Comparison of ENCODE assay signal across 15 mouse cellular contexts in genomic region chr11:113292906-113293614, GRCm38 (mm10).
A peak's percentile ranks its signal among the peaks of the same experiment; 100 is the strongest.
DNase-seq lines count a peak whose midpoint lies in the region; ATAC-seq and TF ChIP-seq lines count a peak whose summit lies in the region.
"Had no signal": no experiment of that assay in that cellular context is flagged by ENCODE, and none has a peak within 500 bp of the region (broad histone marks: within the 10 kb centered on the region; RNA-seq: fewer than 3 reads in every experiment).

No protein-coding gene starts in this region.

- no peak for DNase-seq in hindbrain, postnatal 0 days (ENCODE audit: low spot score)
- DNase-seq in ZHBTc4 (ENCODE audit: low read depth, low spot score), result peak; percentile 39
- peak; percentile 52 to 62 for DNase-seq in kidney, adult 8-10 months
- DNase-seq in limb, embryonic 11.5 days (ENCODE audit: low spot score), result no peak
- no peak for DNase-seq in thymus, postnatal 4 days
- no peak for DNase-seq in embryo, embryonic 11 days
- DNase-seq: cerebellum, adult 11 months; cerebellum, postnatal 36 days; lung, postnatal 10 days had no signal

- no peak overlapping the region for H3K4me3 ChIP-seq in hindbrain, embryonic 12.5 days
- H3K4me3 ChIP-seq in hindbrain, postnatal 0 days (ENCODE audit: low read length), result no peak overlapping the region
- H3K4me3 ChIP-seq in limb, embryonic 11.5 days (ENCODE audit: low read depth, low read length), result no peak overlapping the region
- H3K4me3 ChIP-seq in forebrain, embryonic 12.5 days (replicated peaks), result no peak overlapping the region
- H3K4me3 ChIP-seq: embryonic facial prominence, embryonic 12.5 days; megakaryocyte, embryonic 14.5 days had no signal

- H3K27me3 ChIP-seq in hindbrain, embryonic 12.5 days, result peaks cover 5% of the 10 kb centered on the region; the same call in 1 of the 2 replicates
- H3K27me3 ChIP-seq in hindbrain, postnatal 0 days (ENCODE audit: insufficient read depth, low read length), result no peaks in the 10 kb centered on the region
- H3K27me3 ChIP-seq in limb, embryonic 11.5 days (ENCODE audit: control insufficient read depth, insufficient read depth, low read length), result no peaks in the 10 kb centered on the region
- H3K27me3 ChIP-seq in forebrain, embryonic 12.5 days, result peaks cover 7% of the 10 kb centered on the region
- H3K27me3 ChIP-seq: embryonic facial prominence, embryonic 12.5 days; megakaryocyte, embryonic 14.5 days had no signal

- no peak overlapping the region for H3K4me2 ChIP-seq in hindbrain, embryonic 12.5 days (replicated peaks)
- H3K4me2 ChIP-seq in hindbrain, postnatal 0 days (ENCODE audit: low read depth, low read length), result no peak overlapping the region
- no peak overlapping the region for H3K4me2 ChIP-seq in limb, embryonic 11.5 days (ENCODE audit: low read depth, severe bottlenecking)
- H3K4me2 ChIP-seq in forebrain, embryonic 12.5 days, result no peak overlapping the region
- H3K4me2 ChIP-seq: embryonic facial prominence, embryonic 12.5 days; heart, embryonic 11.5 days had no signal

- H3K27ac ChIP-seq in hindbrain, embryonic 12.5 days, result peak overlapping the region; percentile 71
- H3K27ac ChIP-seq in hindbrain, postnatal 0 days, result no peak overlapping the region
- peak overlapping the region; percentile 82; the same call in 1 of the 2 replicates for H3K27ac ChIP-seq in limb, embryonic 11.5 days (replicated peaks; ENCODE audit: low read depth, low read length)
- H3K27ac ChIP-seq in forebrain, embryonic 12.5 days, result no peak overlapping the region
- H3K27ac ChIP-seq: liver, embryonic 14.5 days had no signal

- no peak overlapping the region for H3K9ac ChIP-seq in hindbrain, embryonic 12.5 days
- no peak overlapping the region for H3K9ac ChIP-seq in hindbrain, postnatal 0 days (replicated peaks; ENCODE audit: low read length)
- no peak overlapping the region for H3K9ac ChIP-seq in limb, embryonic 11.5 days (ENCODE audit: low read length)
- no peak overlapping the region for H3K9ac ChIP-seq in forebrain, embryonic 12.5 days
- H3K9ac ChIP-seq: embryonic facial prominence, embryonic 12.5 days; liver, embryonic 14.5 days had no signal

- WGBS in hindbrain, embryonic 12.5 days, result 71% methylated on average over 13 of the region's 13 CpGs
- WGBS in hindbrain, postnatal 0 days, result 78% methylated on average over 13 of the region's 13 CpGs
- WGBS in limb, embryonic 11.5 days, result 74% methylated on average over 13 of the region's 13 CpGs
- WGBS in forebrain, embryonic 12.5 days, result 84% methylated on average over 13 of the region's 13 CpGs

- no peak for TF ChIP-seq CTCF in hindbrain, postnatal 0 days (IDR thresholded peaks at IDR 0.05; ENCODE audit: low read depth)

- ATAC-seq in hindbrain, embryonic 12.5 days (ENCODE audit: low FRiP score), result no peak
- ATAC-seq in hindbrain, postnatal 0 days, result no peak
- no peak for ATAC-seq in limb, embryonic 11.5 days (ENCODE audit: insufficient number of reproducible peaks, low FRiP score, low TSS enrichment, low read depth)
- no peak for ATAC-seq in forebrain, embryonic 12.5 days (ENCODE audit: low FRiP score)

- peaks cover 48% of the 10 kb centered on the region for H3K4me1 ChIP-seq in hindbrain, embryonic 12.5 days
- H3K4me1 ChIP-seq in hindbrain, postnatal 0 days (ENCODE audit: insufficient read depth, low read length), result no peaks in the 10 kb centered on the region; the same call in 1 of the 2 replicates
- H3K4me1 ChIP-seq in limb, embryonic 11.5 days (ENCODE audit: control insufficient read depth, insufficient read depth, low read length), result peaks cover 19% of the 10 kb centered on the region
- H3K4me1 ChIP-seq in forebrain, embryonic 12.5 days, result peaks cover 37% of the 10 kb centered on the region

- no peaks in the 10 kb centered on the region for H3K9me3 ChIP-seq in hindbrain, embryonic 12.5 days (replicated peaks)
- no peaks in the 10 kb centered on the region for H3K9me3 ChIP-seq in hindbrain, postnatal 0 days (ENCODE audit: low read length)
- H3K9me3 ChIP-seq in limb, embryonic 11.5 days (ENCODE audit: control insufficient read depth, low read length), result no peaks in the 10 kb centered on the region
- H3K9me3 ChIP-seq in forebrain, embryonic 12.5 days, result no peaks in the 10 kb centered on the region
- H3K9me3 ChIP-seq: embryonic facial prominence, embryonic 12.5 days; megakaryocyte, embryonic 14.5 days had no signal

- no peaks in the 10 kb centered on the region for H3K36me3 ChIP-seq in hindbrain, embryonic 12.5 days
- no peaks in the 10 kb centered on the region for H3K36me3 ChIP-seq in hindbrain, postnatal 0 days (ENCODE audit: insufficient read depth, low read length)
- no peaks in the 10 kb centered on the region for H3K36me3 ChIP-seq in limb, embryonic 11.5 days (ENCODE audit: control insufficient read depth, insufficient read depth, low read length)
- H3K36me3 ChIP-seq in forebrain, embryonic 12.5 days (replicated peaks), result no peaks in the 10 kb centered on the region
- H3K36me3 ChIP-seq: embryonic facial prominence, embryonic 12.5 days had no signal

Comparison
In these comparisons a context has a peak if more than half of its experiments do, and no peak if none do; other contexts are left out.
1. H3K27ac ChIP-seq: peak in hindbrain, embryonic 12.5 days (single experiment) and limb, embryonic 11.5 days (single experiment); none in hindbrain, postnatal 0 days (single experiment) and forebrain, embryonic 12.5 days (single experiment).
2. DNase-seq: peak in ZHBTc4 (single experiment) and kidney, adult 8-10 months (2 of 2); none in hindbrain, postnatal 0 days (single experiment), limb, embryonic 11.5 days (single experiment), thymus, postnatal 4 days (single experiment) and embryo, embryonic 11 days (single experiment).